Mouse (Mus musculus): ENCODE data around the gene Rpusd3. TPM values are rescaled to one million over a fixed set of nuclear protein-coding genes. Genes with fewer than 3 reads are reported as not detected.

The Rpusd3 gene
- total and polyA plus RNA-seq, 3 experiments: 24.8 to 34.1 TPM; not detected in 1

Other genes with a start within 250 kb of the Rpusd3 start
- 0.19 and 0.49 TPM in 2 replicates for gene Lhfpl4, start 224.0 kb downstream of the Rpusd3 start, total RNA-seq (2012; rRNA removed)
- 1 to 10 TPM in 1 of 2 experiments, not detected in 1; 7.7 TPM for gene Lhfpl4, start 224.0 kb downstream of the Rpusd3 start, polyA plus RNA-seq (2012; ENCODE audit: insufficient read depth in 1 of 2, insufficient read length in 2 of 2, low read depth in 1 of 2, low replicate concordance in 2 of 2, missing spikeins in 1 of 2)
- gene Mtmr14, start 181.5 kb downstream of the Rpusd3 start, total RNA-seq (2012; rRNA removed): 11.4 and 12.1 TPM in 2 replicates
- gene Mtmr14, start 181.5 kb downstream of the Rpusd3 start, polyA plus RNA-seq (2012; ENCODE audit: insufficient read depth in 1 of 2, insufficient read length in 2 of 2, low read depth in 1 of 2, low replicate concordance in 2 of 2, missing spikeins in 1 of 2): 10 to 100 TPM in 1 of 2 experiments, not detected in 1; 24.5 TPM
- 0.72 and 1.6 TPM in 2 replicates for gene Cpne9, start 137.0 kb downstream of the Rpusd3 start, total RNA-seq (2012; rRNA removed)
- gene Cpne9, start 137.0 kb downstream of the Rpusd3 start, polyA plus RNA-seq (2012; ENCODE audit: insufficient read depth in 1 of 2, insufficient read length in 2 of 2, low read depth in 1 of 2, low replicate concordance in 2 of 2, missing spikeins in 1 of 2): 1 to 10 TPM in 1 of 2 experiments, not detected in 1; 1.3 TPM
- gene Brpf1, start 112.2 kb downstream of the Rpusd3 start, total RNA-seq (2012; rRNA removed): 29.8 and 32.6 TPM in 2 replicates
- gene Brpf1, start 112.2 kb downstream of the Rpusd3 start, polyA plus RNA-seq (2012; ENCODE audit: insufficient read depth in 1 of 2, insufficient read length in 2 of 2, low read depth in 1 of 2, low replicate concordance in 2 of 2, missing spikeins in 1 of 2): 10 to 100 TPM; 44.9 to 46.8 TPM
- 8.7 and 9.2 TPM in 2 replicates for gene Ogg1, start 92.4 kb downstream of the Rpusd3 start, total RNA-seq (2012; rRNA removed)
- 10 to 100 TPM in 1 of 2 experiments, not detected in 1; 20.0 TPM for gene Ogg1, start 92.4 kb downstream of the Rpusd3 start, polyA plus RNA-seq (2012; ENCODE audit: insufficient read depth in 1 of 2, insufficient read length in 2 of 2, low read depth in 1 of 2, low replicate concordance in 2 of 2, missing spikeins in 1 of 2)
- 5.3 and 7.9 TPM in 2 replicates for gene Camk1, start 75.4 kb downstream of the Rpusd3 start, total RNA-seq (2012; rRNA removed)
- 10 to 100 TPM in 1 of 2 experiments, not detected in 1; 13.3 TPM for gene Camk1, start 75.4 kb downstream of the Rpusd3 start, polyA plus RNA-seq (2012; ENCODE audit: insufficient read depth in 1 of 2, insufficient read length in 2 of 2, low read depth in 1 of 2, low replicate concordance in 2 of 2, missing spikeins in 1 of 2)
- gene Tada3, start 41.5 kb downstream of the Rpusd3 start, total RNA-seq (2012; rRNA removed): 25.0 and 26.1 TPM in 2 replicates
- gene Tada3, start 41.5 kb downstream of the Rpusd3 start, polyA plus RNA-seq (2012; ENCODE audit: insufficient read depth in 1 of 2, insufficient read length in 2 of 2, low read depth in 1 of 2, low replicate concordance in 2 of 2, missing spikeins in 1 of 2): 10 to 100 TPM in 1 of 2 experiments, not detected in 1; 62.2 TPM
- 217 and 231 TPM in 2 replicates for gene Arpc4, start 41.2 kb downstream of the Rpusd3 start, total RNA-seq (2012; rRNA removed)
- 100 to 1,000 TPM in 1 of 2 experiments, not detected in 1; 375 TPM for gene Arpc4, start 41.2 kb downstream of the Rpusd3 start, polyA plus RNA-seq (2012; ENCODE audit: insufficient read depth in 1 of 2, insufficient read length in 2 of 2, low read depth in 1 of 2, low replicate concordance in 2 of 2, missing spikeins in 1 of 2)
- gene Ttll3, start 30.1 kb downstream of the Rpusd3 start, total RNA-seq (2012; rRNA removed): 4.1 and 5.7 TPM in 2 replicates
- gene Ttll3, start 30.1 kb downstream of the Rpusd3 start, polyA plus RNA-seq (2012; ENCODE audit: insufficient read depth in 1 of 2, insufficient read length in 2 of 2, low read depth in 1 of 2, low replicate concordance in 2 of 2, missing spikeins in 1 of 2): 10 to 100 TPM in 1 of 2 experiments, not detected in 1; 11.2 TPM
- gene Cidec, start 16.4 kb upstream of the Rpusd3 start, total RNA-seq (2012; rRNA removed): not detected in 2 replicates
- not detected for gene Cidec, start 16.4 kb upstream of the Rpusd3 start, polyA plus RNA-seq (2012; ENCODE audit: insufficient read depth in 1 of 2, insufficient read length in 2 of 2, low read depth in 1 of 2, low replicate concordance in 2 of 2, missing spikeins in 1 of 2)
- gene Jagn1, start 23.2 kb upstream of the Rpusd3 start, total RNA-seq (2012; rRNA removed): 82.8 and 95.6 TPM in 2 replicates
- 10 to 100 TPM in 1 of 2 experiments, not detected in 1; 80.6 TPM for gene Jagn1, start 23.2 kb upstream of the Rpusd3 start, polyA plus RNA-seq (2012; ENCODE audit: insufficient read depth in 1 of 2, insufficient read length in 2 of 2, low read depth in 1 of 2, low replicate concordance in 2 of 2, missing spikeins in 1 of 2)
- 0.13 TPM in 1 of 2 replicates, not detected in the other for gene Il17re, start 39.1 kb upstream of the Rpusd3 start, total RNA-seq (2012; rRNA removed)
- gene Il17re, start 39.1 kb upstream of the Rpusd3 start, polyA plus RNA-seq (2012; ENCODE audit: insufficient read depth in 1 of 2, insufficient read length in 2 of 2, low read depth in 1 of 2, low replicate concordance in 2 of 2, missing spikeins in 1 of 2): not detected
- gene Il17rc, start 52.1 kb upstream of the Rpusd3 start, total RNA-seq (2012; rRNA removed): 0.52 and 1.2 TPM in 2 replicates
- 1 to 10 TPM in 1 of 2 experiments, not detected in 1; 1.8 TPM for gene Il17rc, start 52.1 kb upstream of the Rpusd3 start, polyA plus RNA-seq (2012; ENCODE audit: insufficient read depth in 1 of 2, insufficient read length in 2 of 2, low read depth in 1 of 2, low replicate concordance in 2 of 2, missing spikeins in 1 of 2)
- 4.1 and 5.9 TPM in 2 replicates for gene Creld1, start 64.0 kb upstream of the Rpusd3 start, total RNA-seq (2012; rRNA removed)
- gene Creld1, start 64.0 kb upstream of the Rpusd3 start, polyA plus RNA-seq (2012; ENCODE audit: insufficient read depth in 1 of 2, insufficient read length in 2 of 2, low read depth in 1 of 2, low replicate concordance in 2 of 2, missing spikeins in 1 of 2): 10 to 100 TPM in 1 of 2 experiments, not detected in 1; 26.7 TPM
- gene Prrt3, start 82.6 kb upstream of the Rpusd3 start, total RNA-seq (2012; rRNA removed): 0.08 TPM in 1 of 2 replicates, not detected in the other
- under 1 TPM in 1 of 2 experiments, not detected in 1; 0.10 TPM for gene Prrt3, start 82.6 kb upstream of the Rpusd3 start, polyA plus RNA-seq (2012; ENCODE audit: insufficient read depth in 1 of 2, insufficient read length in 2 of 2, low read depth in 1 of 2, low replicate concordance in 2 of 2, missing spikeins in 1 of 2)
- 56.7 and 73.1 TPM in 2 replicates for gene Emc3, start 112.3 kb upstream of the Rpusd3 start, total RNA-seq (2012; rRNA removed)
- gene Emc3, start 112.3 kb upstream of the Rpusd3 start, polyA plus RNA-seq (2012; ENCODE audit: insufficient read depth in 1 of 2, insufficient read length in 2 of 2, low read depth in 1 of 2, low replicate concordance in 2 of 2, missing spikeins in 1 of 2): 100 to 1,000 TPM in 1 of 2 experiments, 10 to 100 TPM in 1; 62.3 to 172 TPM
- gene Fancd2, start 112.3 kb upstream of the Rpusd3 start, total RNA-seq (2012; rRNA removed): 14.0 and 14.1 TPM in 2 replicates
- 10 to 100 TPM; 18.5 to 35.0 TPM for gene Fancd2, start 112.3 kb upstream of the Rpusd3 start, polyA plus RNA-seq (2012; ENCODE audit: insufficient read depth in 1 of 2, insufficient read length in 2 of 2, low read depth in 1 of 2, low replicate concordance in 2 of 2, missing spikeins in 1 of 2)
- gene Fancd2os, start 181.4 kb upstream of the Rpusd3 start, total RNA-seq (2012; rRNA removed): 0.12 and 0.13 TPM in 2 replicates
- under 1 TPM in 1 of 2 experiments, not detected in 1; 0.22 TPM for gene Fancd2os, start 181.4 kb upstream of the Rpusd3 start, polyA plus RNA-seq (2012; ENCODE audit: insufficient read depth in 1 of 2, insufficient read length in 2 of 2, low read depth in 1 of 2, low replicate concordance in 2 of 2, missing spikeins in 1 of 2)
- gene Brk1, start 185.4 kb upstream of the Rpusd3 start, total RNA-seq (2012; rRNA removed): 134 and 147 TPM in 2 replicates
- gene Brk1, start 185.4 kb upstream of the Rpusd3 start, polyA plus RNA-seq (2012; ENCODE audit: insufficient read depth in 1 of 2, insufficient read length in 2 of 2, low read depth in 1 of 2, low replicate concordance in 2 of 2, missing spikeins in 1 of 2): 100 to 1,000 TPM in 1 of 2 experiments, not detected in 1; 161 TPM
- 11.4 and 12.5 TPM in 2 replicates for gene Vhl, start 204.6 kb upstream of the Rpusd3 start, total RNA-seq (2012; rRNA removed)
- gene Vhl, start 204.6 kb upstream of the Rpusd3 start, polyA plus RNA-seq (2012; ENCODE audit: insufficient read depth in 1 of 2, insufficient read length in 2 of 2, low read depth in 1 of 2, low replicate concordance in 2 of 2, missing spikeins in 1 of 2): 10 to 100 TPM in 1 of 2 experiments, not detected in 1; 12.0 TPM
- gene Irak2, start 219.1 kb upstream of the Rpusd3 start, total RNA-seq (2012; rRNA removed): 5.2 TPM in 2 replicates
- 1 to 10 TPM in 1 of 2 experiments, not detected in 1; 6.8 TPM for gene Irak2, start 219.1 kb upstream of the Rpusd3 start, polyA plus RNA-seq (2012; ENCODE audit: insufficient read depth in 1 of 2, insufficient read length in 2 of 2, low read depth in 1 of 2, low replicate concordance in 2 of 2, missing spikeins in 1 of 2)

All from MEL (cell line).